Mouse (Mus musculus): ENCODE results near the gene Irf8. TPM values are rescaled to one million over a fixed set of nuclear protein-coding genes. Genes with fewer than 3 reads are reported as not detected.

Irf8 gene
- 1.8 and 2.0 TPM in 2 replicates for polyA plus RNA-seq (2012; rRNA removed)

GRCm38 (mm10) chr8:120735770-120736481 lies at the start of gene Irf8:
Gene Irf8, plus strand, starts transcription at chr8:120736358.
- TF ChIP-seq CTCF (IDR thresholded peaks at IDR 0.05; ENCODE audit: borderline replicate concordance, insufficient read depth, low read depth, low read length) = no peak
- no peak for TF ChIP-seq POLR2A (IDR thresholded peaks at IDR 0.05; ENCODE audit: borderline replicate concordance, insufficient read depth, low read length)
- peak; percentile 54 to 57 for DNase-seq
- peak within 1 kb of the TSS; percentile 50 for H3K4me3 ChIP-seq (replicated peaks; ENCODE audit: insufficient read depth, low read depth, low read length)
- H3K4me1 ChIP-seq (ENCODE audit: control insufficient read depth, insufficient read depth, low read length) = no peaks in the 10 kb centered on the region
- H3K27ac ChIP-seq (ENCODE audit: insufficient read depth, low read length) = no peak within 1 kb of the TSS
- no peaks in the 10 kb centered on the region; the same call in 1 of the 2 replicates for H3K27me3 ChIP-seq (ENCODE audit: control insufficient read depth, insufficient read depth, low read length)
- 1% methylated on average over 61 of the region's 62 CpGs for WGBS

GRCm38 (mm10) chr8:120686576-120686975 lies 49.6 kb upstream of the Irf8 start:
- no peak for DNase-seq
- no peaks in the 10 kb centered on the region for H3K27me3 ChIP-seq (ENCODE audit: control insufficient read depth, insufficient read depth, low read length)
- H3K27ac ChIP-seq (ENCODE audit: insufficient read depth, low read length) = no peak overlapping the region
- H3K4me1 ChIP-seq (ENCODE audit: control insufficient read depth, insufficient read depth, low read length) = no peaks in the 10 kb centered on the region
- 49% methylated on average over 5 of the region's 5 CpGs for WGBS
- no peak overlapping the region for H3K4me3 ChIP-seq (replicated peaks; ENCODE audit: insufficient read depth, low read depth, low read length)
- TF ChIP-seq CTCF (IDR thresholded peaks at IDR 0.05; ENCODE audit: borderline replicate concordance, insufficient read depth, low read depth, low read length) (no peak), POLR2A (IDR thresholded peaks at IDR 0.05; ENCODE audit: borderline replicate concordance, insufficient read depth, low read length) (no peak)

GRCm38 (mm10) chr8:120687786-120688185 lies 48.4 kb upstream of the Irf8 start:
- WGBS = 48% methylated on average over 8 of the region's 8 CpGs

GRCm38 (mm10) chr8:120688511-120688910 lies 47.6 kb upstream of the Irf8 start:
- DNase-seq = no peak
- Histone ChIP-seq H3K27ac (ENCODE audit: insufficient read depth, low read length) (no peak overlapping the region), H3K4me1 (ENCODE audit: control insufficient read depth, insufficient read depth, low read length) (no peaks in the 10 kb centered on the region), H3K4me3 (replicated peaks; ENCODE audit: insufficient read depth, low read depth, low read length) (no peak overlapping the region), H3K27me3 (ENCODE audit: control insufficient read depth, insufficient read depth, low read length) (no peaks in the 10 kb centered on the region)
- WGBS = 80% methylated on average over 7 of the region's 7 CpGs
- TF ChIP-seq POLR2A (IDR thresholded peaks at IDR 0.05; ENCODE audit: borderline replicate concordance, insufficient read depth, low read length) = no peak
- TF ChIP-seq CTCF (IDR thresholded peaks at IDR 0.05; ENCODE audit: borderline replicate concordance, insufficient read depth, low read depth, low read length) = no peak

More at GRCm38 (mm10) chr8:120687786-120688185, 48.4 kb upstream of the Irf8 start:
- TF ChIP-seq POLR2A (IDR thresholded peaks at IDR 0.05; ENCODE audit: borderline replicate concordance, insufficient read depth, low read length) = no peak
- TF ChIP-seq CTCF (IDR thresholded peaks at IDR 0.05; ENCODE audit: borderline replicate concordance, insufficient read depth, low read depth, low read length) = no peak
- no peaks in the 10 kb centered on the region for H3K4me1 ChIP-seq (ENCODE audit: control insufficient read depth, insufficient read depth, low read length)
- H3K4me3 ChIP-seq (replicated peaks; ENCODE audit: insufficient read depth, low read depth, low read length) = no peak overlapping the region
- no peaks in the 10 kb centered on the region for H3K27me3 ChIP-seq (ENCODE audit: control insufficient read depth, insufficient read depth, low read length)
- DNase-seq = no peak
- H3K27ac ChIP-seq (ENCODE audit: insufficient read depth, low read length) = no peak overlapping the region

- H3K4me1 ChIP-seq (ENCODE audit: control insufficient read depth, insufficient read depth, low read length) = no peaks in the 10 kb centered on the region
- no peak for DNase-seq
- H3K27me3 ChIP-seq (ENCODE audit: control insufficient read depth, insufficient read depth, low read length) = no peaks in the 10 kb centered on the region
- H3K4me3 ChIP-seq (replicated peaks; ENCODE audit: insufficient read depth, low read depth, low read length) = no peak overlapping the region
- TF ChIP-seq CTCF (IDR thresholded peaks at IDR 0.05; ENCODE audit: borderline replicate concordance, insufficient read depth, low read depth, low read length) (no peak), POLR2A (IDR thresholded peaks at IDR 0.05; ENCODE audit: borderline replicate concordance, insufficient read depth, low read length) (no peak)
- 85% methylated on average over 4 of the region's 4 CpGs for WGBS
- H3K27ac ChIP-seq (ENCODE audit: insufficient read depth, low read length) = no peak overlapping the region
These were observed 43.2 kb upstream of the Irf8 start for GRCm38 (mm10) chr8:120692934-120693333.

DNA sequence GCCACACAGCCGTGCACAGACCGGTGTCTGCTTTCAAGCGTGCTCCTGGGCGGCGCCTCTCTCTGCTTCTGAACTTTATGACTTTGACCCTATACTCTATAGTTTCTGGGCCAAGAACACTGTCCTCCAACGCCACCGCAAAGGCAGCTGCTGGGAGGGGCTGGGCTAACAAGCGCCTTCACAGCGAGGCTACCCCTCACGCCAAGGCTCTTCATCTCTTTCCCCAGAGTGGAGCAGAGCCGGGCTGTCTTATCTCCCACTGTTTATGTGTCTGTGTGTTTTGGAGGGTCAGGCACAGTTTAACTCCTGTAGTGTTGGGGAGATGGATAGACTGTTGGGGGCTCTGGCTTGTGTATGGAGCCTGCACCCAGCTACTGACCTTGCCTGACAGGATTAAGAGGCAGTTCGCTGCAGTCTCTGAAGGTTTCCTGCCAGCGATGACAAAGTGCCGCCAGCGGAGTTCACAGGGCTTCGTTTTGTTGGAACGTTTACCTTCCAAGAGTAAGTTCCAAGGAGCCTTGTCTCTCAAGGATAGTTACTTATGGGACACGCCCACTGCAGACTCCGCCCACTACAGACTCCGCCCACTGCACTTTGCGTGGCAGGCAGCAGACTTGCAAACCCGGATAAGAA lies 42.2 kb upstream of the Irf8 start:
- no peak for DNase-seq
- TF ChIP-seq POLR2A (IDR thresholded peaks at IDR 0.05; ENCODE audit: borderline replicate concordance, insufficient read depth, low read length) (no peak), CTCF (IDR thresholded peaks at IDR 0.05; ENCODE audit: borderline replicate concordance, insufficient read depth, low read depth, low read length) (no peak)
- H3K27me3 ChIP-seq (ENCODE audit: control insufficient read depth, insufficient read depth, low read length) = no peaks in the 10 kb centered on the region
- no peaks in the 10 kb centered on the region for H3K4me1 ChIP-seq (ENCODE audit: control insufficient read depth, insufficient read depth, low read length)
- no peak overlapping the region for H3K4me3 ChIP-seq (replicated peaks; ENCODE audit: insufficient read depth, low read depth, low read length)
- no peak overlapping the region for H3K27ac ChIP-seq (ENCODE audit: insufficient read depth, low read length)
- WGBS = 43% methylated on average over 22 of the region's 22 CpGs

DNA sequence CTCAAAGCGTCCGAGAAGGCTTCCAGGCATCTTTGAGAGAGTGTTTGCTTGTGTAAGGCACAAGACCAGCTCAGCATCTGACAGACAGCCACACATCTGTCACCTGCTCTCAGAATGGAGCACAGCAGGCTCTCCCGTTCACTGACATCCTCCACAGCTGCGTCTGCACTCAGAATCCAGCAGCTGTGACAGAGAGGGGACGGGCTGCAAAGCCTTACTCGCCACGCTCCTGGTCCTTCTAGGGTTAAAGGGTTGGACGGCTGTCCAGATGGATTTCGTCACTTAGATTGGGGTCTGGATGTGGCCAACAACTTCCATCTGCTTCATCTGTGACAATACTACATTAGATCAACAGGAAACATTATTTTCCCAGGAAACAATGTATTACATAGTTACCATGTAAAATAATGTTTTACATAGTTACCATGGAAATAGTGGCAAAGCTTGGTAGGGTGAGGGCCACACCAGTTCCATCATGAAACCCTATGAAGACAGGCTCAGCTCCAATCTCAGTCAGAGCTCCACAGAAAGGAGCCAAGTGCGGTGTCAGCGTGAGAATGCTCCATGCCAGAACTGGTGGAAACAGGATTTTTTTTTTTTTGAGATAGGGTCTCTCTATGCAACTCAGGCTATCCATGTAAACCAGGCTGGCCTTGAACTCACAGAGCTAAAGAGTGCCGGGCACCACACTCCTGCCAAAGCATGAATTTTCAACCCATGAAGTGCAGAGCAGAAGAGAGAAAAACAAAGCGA lies 39.6 kb upstream of the Irf8 start:
- Histone ChIP-seq H3K27me3 (ENCODE audit: control insufficient read depth, insufficient read depth, low read length) (no peaks in the 10 kb centered on the region), H3K27ac (ENCODE audit: insufficient read depth, low read length) (no peak overlapping the region)
- WGBS = 32% methylated on average over 13 of the region's 13 CpGs

More for the DNA sequence above, 39.6 kb upstream of the Irf8 start:
- H3K4me3 ChIP-seq (replicated peaks; ENCODE audit: insufficient read depth, low read depth, low read length) = no peak overlapping the region
- TF ChIP-seq CTCF (IDR thresholded peaks at IDR 0.05; ENCODE audit: borderline replicate concordance, insufficient read depth, low read depth, low read length) (no peak), POLR2A (IDR thresholded peaks at IDR 0.05; ENCODE audit: borderline replicate concordance, insufficient read depth, low read length) (no peak)
- no peak for DNase-seq
- H3K4me1 ChIP-seq (ENCODE audit: control insufficient read depth, insufficient read depth, low read length) = no peaks in the 10 kb centered on the region
